Mouse (Mus musculus): ENCODE measurements around the gene A730071L15Rik. TPM values are rescaled to one million over a fixed set of nuclear protein-coding genes. Genes with fewer than 3 reads are reported as not detected.
A peak's percentile ranks its signal among the peaks of the same experiment; 100 is the strongest.

The A730071L15Rik gene
- total RNA-seq (2014; rRNA removed; ENCODE audit: low replicate concordance): not detected in 2 replicates
- 0.30 and 0.41 TPM in 2 replicates for polyA plus RNA-seq (2015; fragmentation: Nextera tagmentation; extraction: Ambion mirVana)

- peak; percentile 34; the same call in 1 of the 2 replicates for ATAC-seq (ENCODE audit: insufficient read depth, low read depth)
- no peaks in the 10 kb centered on the region for H3K9me3 ChIP-seq (replicated peaks; ENCODE audit: control insufficient read depth, low read length)
- WGBS: under 1% methylated on average over 35 of the region's 35 CpGs
- peak within 1 kb of the TSS; percentile 92 for H3K4me2 ChIP-seq (ENCODE audit: low read depth, low read length)
- no peaks in the 10 kb centered on the region for H3K27me3 ChIP-seq (ENCODE audit: control insufficient read depth, insufficient read depth, low read length)
- H3K4me1 ChIP-seq (ENCODE audit: control insufficient read depth, insufficient read depth): peaks cover 14% of the 10 kb centered on the region
- no peak for DNase-seq (ENCODE audit: low spot score)
- H3K4me3 ChIP-seq (ENCODE audit: low read depth, low read length): peak within 1 kb of the TSS; percentile 79
- peak within 1 kb of the TSS; percentile 98 for H3K27ac ChIP-seq (ENCODE audit: low read depth)
- H3K36me3 ChIP-seq (replicated peaks; ENCODE audit: control insufficient read depth, insufficient read depth, low read length): no peaks in the 10 kb centered on the region
- H3K9ac ChIP-seq (replicated peaks; ENCODE audit: low read depth, low read length): peak within 1 kb of the TSS; percentile 85
- TF ChIP-seq CTCF (IDR thresholded peaks at IDR 0.05; ENCODE audit: low read depth) (no peak), EP300 (IDR thresholded peaks at IDR 0.05; ENCODE audit: low read depth) (no peak)
Measured at GRCm38 (mm10) chr11:6199410-6200086, at the start of gene A730071L15Rik. A730071L15Rik (plus strand) TSS chr11:6200029.

GRCm38 (mm10) chr11:6152864-6153263, 47.0 kb upstream of the A730071L15Rik start:
- Histone ChIP-seq H3K9ac (replicated peaks; ENCODE audit: low read depth, low read length) (no peak overlapping the region), H3K4me2 (ENCODE audit: low read depth, low read length) (no peak overlapping the region), H3K9me3 (replicated peaks; ENCODE audit: control insufficient read depth, low read length) (no peaks in the 10 kb centered on the region), H3K4me1 (ENCODE audit: control insufficient read depth, insufficient read depth) (peaks cover 33% of the 10 kb centered on the region), H3K36me3 (replicated peaks; ENCODE audit: control insufficient read depth, insufficient read depth, low read length) (peaks cover 19% of the 10 kb centered on the region), H3K4me3 (ENCODE audit: low read depth, low read length) (no peak overlapping the region), H3K27me3 (ENCODE audit: control insufficient read depth, insufficient read depth, low read length) (no peaks in the 10 kb centered on the region), H3K27ac (ENCODE audit: low read depth) (no peak overlapping the region)
- ATAC-seq (ENCODE audit: insufficient read depth, low read depth): no peak
- DNase-seq (ENCODE audit: low spot score): no peak
- TF ChIP-seq EP300 (IDR thresholded peaks at IDR 0.05; ENCODE audit: low read depth) (no peak), CTCF (IDR thresholded peaks at IDR 0.05; ENCODE audit: low read depth) (no peak)
- 79% methylated on average over 4 of the region's 4 CpGs for WGBS

- Histone ChIP-seq H3K27me3 (ENCODE audit: control insufficient read depth, insufficient read depth, low read length) (no peaks in the 10 kb centered on the region), H3K4me1 (ENCODE audit: control insufficient read depth, insufficient read depth) (peaks cover 33% of the 10 kb centered on the region), H3K9me3 (replicated peaks; ENCODE audit: control insufficient read depth, low read length) (no peaks in the 10 kb centered on the region), H3K27ac (ENCODE audit: low read depth) (peak overlapping the region; percentile 49), H3K4me2 (ENCODE audit: low read depth, low read length) (no peak overlapping the region; the same call in 1 of the 2 replicates), H3K36me3 (replicated peaks; ENCODE audit: control insufficient read depth, insufficient read depth, low read length) (peaks cover 11% of the 10 kb centered on the region), H3K9ac (replicated peaks; ENCODE audit: low read depth, low read length) (no peak overlapping the region), H3K4me3 (ENCODE audit: low read depth, low read length) (no peak overlapping the region)
- WGBS: 25% methylated on average over 3 of the region's 3 CpGs
- TF ChIP-seq EP300 (IDR thresholded peaks at IDR 0.05; ENCODE audit: low read depth) (no peak), CTCF (IDR thresholded peaks at IDR 0.05; ENCODE audit: low read depth) (no peak)
- ATAC-seq (ENCODE audit: insufficient read depth, low read depth) (no peak), DNase-seq (ENCODE audit: low spot score) (no peak)
Measured at GRCm38 (mm10) chr11:6154211-6154701, 45.6 kb upstream of the A730071L15Rik start.

- H3K4me2 ChIP-seq (ENCODE audit: low read depth, low read length): no peak overlapping the region
- no peak overlapping the region for H3K27ac ChIP-seq (ENCODE audit: low read depth)
- DNase-seq (ENCODE audit: low spot score): no peak
- WGBS: 64% methylated on average over 5 of the region's 5 CpGs
- H3K4me1 ChIP-seq (ENCODE audit: control insufficient read depth, insufficient read depth): peaks cover 39% of the 10 kb centered on the region
- H3K9ac ChIP-seq (replicated peaks; ENCODE audit: low read depth, low read length): no peak overlapping the region
- no peaks in the 10 kb centered on the region for H3K9me3 ChIP-seq (replicated peaks; ENCODE audit: control insufficient read depth, low read length)
- no peaks in the 10 kb centered on the region for H3K36me3 ChIP-seq (replicated peaks; ENCODE audit: control insufficient read depth, insufficient read depth, low read length)
- TF ChIP-seq CTCF (IDR thresholded peaks at IDR 0.05; ENCODE audit: low read depth) (no peak), EP300 (IDR thresholded peaks at IDR 0.05; ENCODE audit: low read depth) (no peak)
- H3K4me3 ChIP-seq (ENCODE audit: low read depth, low read length): no peak overlapping the region
- ATAC-seq (ENCODE audit: insufficient read depth, low read depth): no peak
- no peaks in the 10 kb centered on the region for H3K27me3 ChIP-seq (ENCODE audit: control insufficient read depth, insufficient read depth, low read length)
Measured at GRCm38 (mm10) chr11:6156651-6157050, 43.2 kb upstream of the A730071L15Rik start.

GRCm38 (mm10) chr11:6157119-6157518, 42.7 kb upstream of the A730071L15Rik start:
- Histone ChIP-seq H3K27ac (ENCODE audit: low read depth) (no peak overlapping the region), H3K4me3 (ENCODE audit: low read depth, low read length) (no peak overlapping the region), H3K9me3 (replicated peaks; ENCODE audit: control insufficient read depth, low read length) (no peaks in the 10 kb centered on the region), H3K4me1 (ENCODE audit: control insufficient read depth, insufficient read depth) (peaks cover 39% of the 10 kb centered on the region), H3K9ac (replicated peaks; ENCODE audit: low read depth, low read length) (no peak overlapping the region), H3K4me2 (ENCODE audit: low read depth, low read length) (no peak overlapping the region), H3K27me3 (ENCODE audit: control insufficient read depth, insufficient read depth, low read length) (no peaks in the 10 kb centered on the region), H3K36me3 (replicated peaks; ENCODE audit: control insufficient read depth, insufficient read depth, low read length) (no peaks in the 10 kb centered on the region)
- 23% methylated on average over 5 of the region's 5 CpGs for WGBS
- no peak for ATAC-seq (ENCODE audit: insufficient read depth, low read depth)
- DNase-seq (ENCODE audit: low spot score): no peak
- TF ChIP-seq CTCF (IDR thresholded peaks at IDR 0.05; ENCODE audit: low read depth): no peak
- TF ChIP-seq EP300 (IDR thresholded peaks at IDR 0.05; ENCODE audit: low read depth): no peak

Data from heart, postnatal 0 days (tissue).